Mouse (Mus musculus) testis, adult 2 months (tissue): ENCODE measurements around the gene Atoh7.

Experiments
- CTCF ChIP-seq: fragments of 200-500 bp; IDR thresholded peaks from 2 replicates; pipeline ENCODE4 v1.5.1; 2012; ENCODE audit warnings: low read depth, mild to moderate bottlenecking, inconsistent platforms, low read length, moderate library complexity; ENCODE audit not compliant: control insufficient read depth, insufficient read depth, insufficient replicate concordance
- POLR2A ChIP-seq: fragments of 200-500 bp; IDR thresholded peaks from 2 replicates; pipeline ENCODE4 v1.6.1; 2012; ENCODE audit warnings: low read depth, mild to moderate bottlenecking, inconsistent platforms, low read length, moderate library complexity; ENCODE audit not compliant: control insufficient read depth

DNA sequence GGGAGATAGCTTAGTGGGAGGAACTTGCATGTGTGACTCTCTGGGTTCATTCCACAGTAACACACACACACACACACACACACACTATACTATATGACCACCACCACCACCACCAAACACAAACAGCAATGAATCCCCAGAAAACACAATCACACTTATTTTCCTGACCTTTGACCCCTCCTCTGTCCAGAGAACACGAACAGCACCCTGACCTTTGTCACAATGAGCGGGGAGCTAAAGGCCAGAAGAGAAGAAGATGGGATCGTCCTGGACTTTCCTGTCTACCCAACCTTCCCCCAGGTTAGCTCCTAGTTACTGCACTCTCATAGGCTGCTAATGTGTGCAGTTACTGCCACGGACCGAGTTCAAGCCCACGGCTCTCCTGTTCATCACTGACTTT lies 47.4 kb upstream of the Atoh7 start:
- no peak for TF ChIP-seq CTCF
- no peak for TF ChIP-seq POLR2A
